Mouse (Mus musculus) small intestine, adult 2 months (tissue): ENCODE measurements around the gene Actr8.

ENCODE experiments used
- CTCF ChIP-seq: fragments of 200-500 bp; IDR thresholded peaks from 2 replicates; pipeline ENCODE4 v1.5.1; 2012; ENCODE audit warnings: low read depth, mild to moderate bottlenecking, control low read depth, inconsistent platforms, low read length, moderate library complexity, mixed read lengths; ENCODE audit not compliant: insufficient replicate concordance, insufficient read length; ENCODE audit errors: extremely low read depth
- POLR2A ChIP-seq: fragments of 200-500 bp; IDR thresholded peaks from 2 replicates; pipeline ENCODE4 v1.6.1; 2012; ENCODE audit warnings: low read depth, mild to moderate bottlenecking, control low read depth, inconsistent platforms, low read length, moderate library complexity

DNA sequence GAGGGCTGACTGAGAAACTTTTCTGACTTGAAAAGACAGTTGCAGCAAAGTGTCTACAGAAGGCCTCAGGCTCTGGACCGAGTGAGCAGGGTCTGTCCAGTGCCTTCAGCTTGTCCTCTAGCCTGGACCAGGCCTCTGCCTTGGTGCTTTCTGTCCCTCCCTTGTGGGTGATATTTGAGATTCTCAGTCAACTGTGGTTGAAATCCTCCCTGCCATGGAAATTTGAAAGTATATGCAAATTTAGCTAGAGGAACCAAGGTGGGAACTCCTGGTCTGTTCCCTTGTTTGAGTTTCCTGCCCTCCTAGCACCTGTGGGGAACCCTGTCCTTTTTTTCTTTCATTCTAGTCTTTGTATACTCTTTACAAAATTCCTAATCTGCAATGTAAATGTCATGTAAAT lies 36.9 kb downstream of the Actr8 start:
- no peak for TF ChIP-seq CTCF
- TF ChIP-seq POLR2A: no peak
